Mouse (Mus musculus): ENCODE measurements at regions not wholly inside any gene's neighbourhood (a gene's known extent, or its start where the extent isn't known, plus 50 kb on each side); places are given as distances from the start of the nearest gene placed in this dataset.
A peak's percentile ranks its signal among the peaks of the same experiment; 100 is the strongest.

DNA sequence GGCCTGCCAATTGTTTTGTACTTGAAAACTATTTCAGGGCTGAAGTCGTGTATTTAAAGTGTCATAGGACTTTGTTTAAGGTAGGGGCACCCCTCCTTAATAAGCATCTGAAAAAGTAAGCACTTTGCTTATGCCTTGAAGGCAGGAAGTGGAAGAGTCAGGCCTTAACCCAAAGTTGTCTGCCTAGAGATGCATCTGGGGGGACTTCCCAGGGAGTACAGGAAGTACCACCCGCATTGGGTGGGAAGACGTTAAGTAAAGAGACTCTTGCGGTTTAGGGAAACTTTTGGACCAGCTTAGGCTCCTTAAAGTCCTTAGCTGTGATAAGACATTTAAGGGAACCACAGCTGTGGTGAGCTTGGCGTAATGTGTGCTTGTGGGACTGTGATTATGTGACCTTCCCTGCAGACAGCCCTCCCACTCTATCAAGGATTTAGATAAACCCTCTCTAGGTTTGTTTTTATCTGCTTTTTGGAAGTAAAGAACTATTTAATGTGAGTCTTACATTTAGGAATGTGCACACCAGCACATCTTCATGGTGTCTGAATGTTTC lies 150.9 kb upstream of the Trib2 start:
- no peak for DNase-seq (ENCODE audit: low spot score)

DNA sequence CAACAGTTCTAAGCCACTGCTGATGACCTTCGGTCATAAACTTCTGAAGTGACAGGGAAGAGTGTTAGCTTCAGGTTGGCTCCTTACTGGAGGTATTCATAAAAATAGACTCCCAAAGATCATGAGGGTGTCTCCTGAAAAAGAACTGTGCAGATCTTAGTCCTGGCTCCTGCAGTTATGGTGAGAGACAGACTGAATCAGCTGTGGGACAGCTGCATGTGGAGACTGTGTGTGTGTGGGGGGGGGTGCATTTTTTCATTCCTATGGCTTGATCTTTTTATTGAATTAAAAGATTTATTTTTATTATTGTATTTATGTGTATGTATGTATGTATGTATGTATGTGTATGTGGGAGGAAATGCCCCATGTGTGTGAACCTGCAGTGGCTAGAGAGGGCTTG lies 149.9 kb upstream of the Trib2 start:
- DNase-seq (ENCODE audit: low spot score): no peak

DNA sequence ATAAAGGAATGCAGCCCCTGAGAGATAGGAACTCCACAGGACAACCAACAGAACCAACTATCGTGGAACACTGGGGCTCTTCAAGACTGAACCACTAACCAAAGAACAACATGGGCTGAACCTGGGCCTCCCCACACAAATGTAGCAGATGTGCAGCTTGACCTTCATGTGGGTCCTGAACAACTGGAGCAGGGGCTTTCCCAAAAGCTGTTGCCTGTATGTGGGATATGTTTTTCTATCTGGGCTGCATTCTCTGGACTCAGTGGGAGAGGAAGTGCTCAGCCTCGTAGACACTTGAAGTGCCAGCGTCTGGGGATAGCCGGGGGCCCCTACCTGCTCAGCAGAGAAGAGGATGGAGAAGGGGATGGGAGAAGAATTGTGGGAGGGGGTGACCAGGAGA lies 149.2 kb upstream of the Trib2 start:
- no peak for DNase-seq (ENCODE audit: low spot score)

DNA sequence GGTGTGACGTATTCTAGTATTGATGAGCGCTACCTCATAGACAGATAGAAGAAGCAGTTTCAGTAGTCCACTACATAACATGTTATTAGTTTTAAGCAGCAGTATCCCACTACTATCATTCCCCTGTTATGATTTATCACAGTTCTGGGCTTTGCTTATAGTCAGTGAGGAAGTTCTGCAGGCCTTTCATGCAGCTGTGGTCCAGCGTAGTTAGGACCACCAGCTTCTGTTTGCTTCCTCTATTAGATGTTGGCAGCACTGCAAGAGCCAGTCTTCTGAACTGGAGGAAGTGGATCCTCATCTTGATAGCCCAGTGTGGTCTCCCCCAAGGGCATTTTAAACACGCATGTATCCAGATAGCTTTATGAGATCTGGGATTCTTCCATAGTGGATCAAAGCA lies 147.4 kb upstream of the Trib2 start:
- no peak for DNase-seq (ENCODE audit: low spot score)

DNA sequence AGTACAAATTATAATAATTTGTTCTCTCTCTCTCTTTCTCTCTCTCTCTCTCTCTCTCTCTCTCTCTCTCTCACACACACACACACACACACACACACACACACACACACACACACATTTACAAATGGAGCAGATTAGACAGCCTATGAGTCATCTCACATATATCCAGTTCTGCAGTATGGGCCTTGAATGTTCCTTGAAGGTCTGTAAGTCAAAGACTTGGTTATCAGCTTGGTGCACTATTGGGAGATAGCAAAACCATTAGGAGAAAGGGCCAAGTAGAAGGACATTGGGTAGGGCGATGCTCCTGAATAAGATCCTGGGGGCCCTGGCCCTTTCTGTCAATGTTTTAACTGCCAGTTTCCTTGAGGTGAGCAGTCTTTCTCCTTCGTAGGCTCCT lies 145.1 kb upstream of the Trib2 start:
- no peak for DNase-seq (ENCODE audit: low spot score)

DNA sequence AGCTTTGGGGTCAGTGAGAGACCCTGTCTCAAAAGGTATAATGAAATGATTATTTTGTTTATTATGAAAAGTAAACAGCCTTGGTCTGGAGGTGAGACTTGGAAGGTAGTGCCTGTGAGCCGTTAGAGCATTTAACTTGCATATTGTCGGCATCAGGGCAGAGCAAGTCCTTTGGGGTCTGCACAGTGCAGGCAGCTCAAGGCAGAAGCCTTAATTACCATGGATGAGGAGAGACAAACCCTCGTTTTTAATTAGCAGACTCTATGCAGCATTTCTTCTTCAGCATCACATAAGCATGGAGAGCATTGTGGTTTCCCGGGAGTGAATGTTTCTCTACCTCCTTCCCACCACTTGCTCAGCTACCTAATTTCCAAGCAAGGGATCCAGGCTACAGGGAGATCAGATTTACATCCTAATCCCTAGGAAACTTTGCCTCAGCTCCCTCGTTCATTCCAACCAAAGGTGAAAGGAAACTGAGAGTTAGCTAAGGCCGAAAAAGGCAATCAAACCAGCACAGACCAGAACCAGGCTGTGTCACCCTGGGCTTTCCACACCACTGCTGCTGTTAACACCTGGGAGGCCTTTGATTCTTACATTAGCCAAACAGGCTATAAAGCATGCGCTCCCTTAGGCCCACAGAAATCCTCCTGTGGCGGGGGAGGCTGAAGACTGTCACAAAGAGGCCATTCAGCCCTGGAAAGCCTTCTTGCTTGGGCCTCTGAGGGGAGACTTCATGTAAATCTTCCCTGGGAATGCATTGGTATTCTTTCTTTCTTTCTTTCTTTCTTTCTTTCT lies 120.9 kb upstream of the Trib2 start:
- no peak for DNase-seq (ENCODE audit: low spot score)

DNA sequence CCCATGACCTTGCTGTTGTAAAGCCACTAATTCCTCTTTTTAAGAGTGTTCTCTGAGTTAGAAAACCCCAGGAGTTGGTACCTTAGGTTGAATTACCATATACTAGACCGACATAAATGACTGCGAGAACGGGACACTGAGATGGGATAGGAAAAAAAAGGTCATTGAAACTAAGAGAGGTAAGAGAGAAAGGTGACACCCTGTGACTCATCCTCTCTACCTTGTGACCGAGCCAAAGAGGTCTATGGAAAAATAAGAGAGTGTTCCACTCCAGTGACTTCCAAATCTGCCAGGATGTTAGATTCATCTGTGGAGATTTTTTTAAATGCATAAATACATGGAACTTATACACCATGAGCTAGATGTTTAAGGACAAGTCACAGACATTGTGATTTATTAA lies 115.3 kb upstream of the Trib2 start:
- DNase-seq (ENCODE audit: low spot score): no peak

DNA sequence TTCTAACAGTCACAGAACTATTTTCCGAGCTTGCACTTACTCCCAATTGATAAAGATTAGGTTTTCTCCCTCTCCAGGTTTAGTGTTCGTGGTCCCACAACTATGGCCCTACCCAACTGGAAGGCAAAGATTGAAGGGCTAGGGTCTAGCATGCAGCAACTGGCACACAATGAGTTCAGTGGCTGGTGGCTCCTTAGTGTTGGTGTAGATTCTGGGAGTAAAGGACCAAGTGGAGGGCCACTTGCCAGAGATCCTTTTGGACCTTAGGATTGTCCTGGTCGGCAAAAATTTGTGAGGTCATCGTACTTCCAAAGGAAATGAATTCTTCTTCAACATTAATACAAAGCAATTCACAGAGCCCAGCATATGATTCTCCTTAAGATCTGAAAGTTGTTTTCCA lies 114.8 kb upstream of the Trib2 start:
- DNase-seq (ENCODE audit: low spot score): no peak

DNA sequence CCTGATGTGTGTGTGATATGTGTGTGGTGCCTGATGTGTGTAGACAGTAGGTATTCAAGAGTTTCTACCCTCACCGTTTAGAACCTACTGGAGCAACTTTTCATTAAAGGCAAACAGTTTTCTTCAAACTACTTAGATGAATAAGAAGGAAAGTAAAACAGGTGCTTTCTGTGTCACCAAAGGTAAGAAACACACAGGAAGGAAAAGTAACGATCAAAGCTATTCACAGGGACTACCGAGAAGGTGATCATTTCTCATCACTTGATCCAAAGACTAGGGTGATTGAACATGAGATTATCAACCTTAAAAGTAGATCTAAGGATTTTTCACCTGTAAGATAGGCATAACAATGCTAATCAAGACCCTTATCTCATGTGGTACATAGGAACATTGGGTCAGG lies 113.4 kb upstream of the Trib2 start:
- DNase-seq (ENCODE audit: low spot score): no peak

DNA sequence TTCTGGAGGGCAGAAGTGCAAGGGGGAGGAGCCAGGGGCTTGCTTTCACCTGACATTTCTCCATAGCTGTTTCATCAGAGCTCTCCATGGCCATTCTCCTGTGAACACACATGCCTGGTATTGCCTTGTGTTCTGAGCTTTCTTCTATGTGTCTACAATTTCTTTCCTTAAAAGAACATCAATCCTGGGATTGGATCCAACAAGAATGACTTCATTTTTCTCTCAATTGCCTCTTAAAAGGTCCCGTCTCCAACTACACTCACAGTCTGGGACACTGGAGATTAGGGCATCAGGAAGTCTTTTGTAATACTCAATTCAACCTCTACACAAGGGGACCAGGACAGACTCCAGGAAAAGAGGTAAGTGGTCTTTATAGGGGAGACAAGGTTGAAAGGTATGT lies 112.8 kb upstream of the Trib2 start:
- no peak for DNase-seq (ENCODE audit: low spot score)

DNA sequence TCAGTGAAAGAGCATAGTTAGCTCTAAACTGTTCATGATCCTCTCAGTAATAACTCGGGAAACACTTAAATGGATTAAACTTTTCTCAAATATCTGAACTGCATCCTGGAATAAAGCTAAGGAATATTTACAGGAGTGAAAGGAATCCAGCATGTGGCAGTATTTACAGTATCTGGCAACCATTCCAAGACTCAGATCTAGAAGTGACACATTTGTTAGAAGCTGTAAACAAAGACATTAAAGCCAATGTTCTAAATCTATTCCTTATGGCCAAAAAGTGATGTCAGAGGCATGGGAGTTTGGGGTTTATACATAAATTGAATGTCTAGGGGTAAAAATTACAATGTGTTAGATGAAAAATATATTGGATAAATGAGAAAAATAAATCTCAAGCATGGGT lies 101.6 kb upstream of the Trib2 start:
- no peak for DNase-seq (ENCODE audit: low spot score)

DNA sequence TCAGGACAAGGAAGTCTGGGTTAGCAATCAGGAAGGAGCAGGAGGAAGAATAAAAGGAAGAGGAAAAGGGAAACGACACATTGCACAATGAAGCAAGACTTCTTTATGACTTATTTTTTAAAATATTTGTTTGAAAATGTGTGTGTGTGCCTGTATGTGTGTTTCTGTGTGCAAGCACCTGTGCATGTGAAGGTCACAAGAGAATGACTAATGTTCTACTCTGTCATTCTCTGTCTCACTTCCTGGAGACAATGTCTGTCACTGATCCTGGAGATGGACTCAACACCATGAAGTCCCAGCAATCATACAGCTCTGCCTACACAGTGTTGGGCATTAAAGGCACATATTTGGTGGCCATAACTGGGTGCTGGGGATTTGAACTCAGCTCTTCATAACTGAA lies 96.2 kb upstream of the Trib2 start:
- no peak for DNase-seq (ENCODE audit: low spot score)

DNA sequence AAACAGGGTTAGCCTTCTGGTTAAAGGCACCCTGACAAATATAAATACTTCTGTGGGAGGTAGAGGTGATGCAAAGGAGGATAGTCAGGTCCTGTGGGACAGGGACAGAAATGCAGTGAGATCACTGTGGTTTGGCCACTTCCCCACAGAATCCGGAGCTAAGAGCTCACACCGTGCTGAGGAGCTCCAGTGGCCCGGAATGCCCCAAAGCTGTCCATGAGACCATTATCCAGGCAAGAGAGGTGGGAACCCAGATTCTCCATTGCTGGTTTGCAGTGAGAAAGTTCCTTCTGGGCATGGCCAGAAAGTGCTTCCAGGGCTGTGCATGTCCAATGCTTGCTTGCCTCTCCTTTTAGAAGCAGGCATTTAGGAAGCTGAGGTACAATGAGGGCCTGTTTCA lies 95.8 kb upstream of the Trib2 start:
- no peak for DNase-seq (ENCODE audit: low spot score)

DNA sequence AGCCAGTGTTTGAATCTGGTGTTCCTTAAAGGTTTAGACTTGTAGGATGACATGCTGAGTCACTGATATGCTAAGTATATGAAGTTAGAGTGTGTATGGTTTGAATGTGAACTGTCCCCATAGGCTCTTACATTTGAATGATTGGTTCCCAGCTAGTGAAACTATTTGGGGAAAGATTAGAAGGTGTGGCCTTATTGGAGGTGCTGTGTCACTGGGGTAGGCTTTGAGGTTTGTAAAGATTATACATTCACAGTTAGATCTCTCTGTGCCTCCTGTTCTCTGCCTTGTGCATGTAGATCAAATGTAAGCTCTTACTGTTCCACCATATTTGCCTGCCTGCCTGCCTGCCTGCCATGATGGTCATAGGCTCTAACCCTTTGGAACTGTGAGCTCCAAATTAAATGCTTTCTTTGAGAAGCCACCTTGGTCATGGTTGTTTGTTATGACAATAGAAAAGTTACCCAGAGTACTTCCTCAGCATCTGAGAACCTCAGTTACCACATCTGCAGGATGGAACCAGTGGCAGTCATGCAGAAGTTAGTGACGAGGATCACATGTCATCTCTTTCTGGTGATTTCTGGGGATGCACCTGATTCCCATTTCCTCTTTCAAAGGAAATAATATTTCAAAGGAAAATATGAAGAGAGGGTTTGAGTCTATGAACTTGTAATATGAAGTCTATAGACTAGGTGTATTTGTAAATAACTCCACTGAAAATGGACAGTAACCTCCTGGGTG lies 94.7 kb upstream of the Trib2 start:
- DNase-seq (ENCODE audit: low spot score): no peak

DNA sequence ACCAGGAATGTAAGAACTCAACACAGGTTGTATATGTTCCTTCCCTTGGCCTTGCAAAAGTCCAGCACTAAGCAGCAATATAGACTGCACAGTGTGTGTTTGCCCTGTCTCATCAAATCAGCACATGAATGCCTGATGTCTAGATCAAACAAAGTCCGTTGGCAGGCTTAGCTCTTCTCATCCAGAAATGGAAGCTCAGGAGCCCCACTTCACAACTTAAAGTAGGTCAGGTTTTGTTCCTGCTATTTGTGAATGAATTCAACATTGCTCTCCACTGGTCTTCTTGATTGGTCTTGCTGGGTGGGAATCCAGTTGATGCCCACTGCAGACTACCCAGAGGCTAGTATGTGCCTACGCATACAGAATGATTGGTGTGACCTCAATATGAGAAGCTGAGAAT lies 80.8 kb upstream of the Trib2 start:
- no peak for DNase-seq (ENCODE audit: low spot score)

DNA sequence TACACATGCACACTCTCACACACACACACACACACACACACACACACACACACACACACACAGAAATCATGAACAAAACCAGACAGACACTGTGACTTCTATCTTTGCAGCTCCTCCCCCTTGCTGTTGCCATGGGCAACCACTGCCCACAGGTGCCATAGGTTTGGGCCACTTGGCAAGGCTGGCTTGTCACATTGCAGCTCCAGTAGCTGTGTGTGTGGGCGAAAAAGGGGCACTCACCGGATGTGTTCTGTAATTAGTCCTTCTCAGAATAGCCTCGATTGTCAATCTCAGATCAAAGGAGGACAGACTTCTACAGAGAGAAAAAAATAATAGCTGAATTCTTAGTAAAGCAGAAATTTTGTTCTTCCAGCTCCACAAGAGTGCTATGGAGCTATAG lies 79.8 kb upstream of the Trib2 start:
- DNase-seq (ENCODE audit: low spot score): peak; percentile 28

DNA sequence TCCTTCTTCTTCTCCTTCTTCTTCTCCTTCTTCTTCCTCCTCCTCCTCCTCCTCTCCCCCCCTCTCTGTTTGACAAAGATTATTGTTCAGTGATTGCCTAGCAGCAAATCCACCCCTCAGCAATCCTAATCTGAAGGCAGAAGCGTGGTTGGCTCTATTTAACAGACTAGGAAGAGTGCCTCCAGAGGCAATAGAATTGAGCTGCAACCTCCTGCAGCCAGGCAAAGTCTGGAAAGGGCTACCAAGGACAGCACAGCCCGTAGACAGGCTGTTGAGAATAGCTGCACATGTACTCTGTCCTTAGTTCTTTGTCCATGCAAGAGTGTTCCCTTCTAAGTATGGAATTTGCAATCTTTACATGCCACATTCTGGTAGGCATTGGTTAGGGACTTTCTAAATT lies 78.5 kb upstream of the Trib2 start:
- DNase-seq (ENCODE audit: low spot score): no peak

DNA sequence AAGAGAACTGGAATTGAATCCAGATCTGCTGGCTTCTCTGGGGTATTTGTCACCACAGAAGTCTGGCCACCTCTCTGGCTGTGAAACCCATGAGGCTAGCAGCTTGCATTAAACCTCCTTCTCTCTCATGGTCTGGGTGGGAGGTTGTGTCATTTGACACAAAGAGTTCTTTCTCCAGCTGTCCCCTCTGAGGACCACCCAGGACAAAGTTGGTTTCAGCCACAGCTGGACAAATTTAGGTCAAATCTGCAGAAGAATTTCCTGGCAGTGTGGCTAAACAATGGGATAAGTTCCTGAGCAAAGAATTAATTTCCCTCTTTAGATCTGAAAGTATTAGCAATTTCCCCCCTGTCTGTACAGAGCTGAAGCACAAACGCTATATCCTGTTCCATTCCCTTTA lies 73.9 kb upstream of the Trib2 start:
- no peak for DNase-seq (ENCODE audit: low spot score)

DNA sequence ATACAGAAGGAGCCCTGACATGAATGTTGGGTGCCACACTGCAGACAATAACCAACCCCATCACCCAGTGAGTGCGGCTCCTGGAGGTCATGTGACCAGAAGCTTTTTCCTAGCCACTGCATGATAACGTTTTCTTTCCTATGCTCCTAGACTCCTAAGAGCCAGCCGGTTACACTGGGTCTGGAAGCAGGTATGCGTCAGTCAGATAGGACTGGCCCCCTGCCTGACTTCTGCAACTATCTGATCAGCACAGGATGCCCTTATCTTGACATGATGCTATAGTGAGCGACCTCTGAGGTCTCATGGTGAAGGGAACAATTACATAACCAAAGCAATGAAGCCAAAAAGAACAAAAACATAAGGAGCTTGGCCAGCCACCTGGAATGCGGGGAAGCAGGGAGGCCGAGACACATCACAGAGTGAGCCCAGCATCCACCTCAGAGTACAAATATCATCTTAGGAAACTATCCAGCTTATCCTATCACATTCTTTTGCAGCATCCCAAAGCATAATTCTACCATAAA lies 63.2 kb upstream of the Trib2 start:
- no peak for DNase-seq (ENCODE audit: low spot score)

All from MN1 (cell line).